Mouse (Mus musculus) embryonic facial prominence, embryonic 11.5 days (tissue): Measurements from ENCODE around the gene Pmis2. TPM values are rescaled to one million over a fixed set of nuclear protein-coding genes. Genes with fewer than 3 reads are reported as not detected.

Experiments
- ATAC-seq: fragments of 200-750 bp; cut with Nextera tagmentation; replicated peaks from 2 replicates; pipeline ENCODE4 v1.8.0; 2017; ENCODE audit warnings: low read depth; ENCODE audit not compliant: insufficient number of reproducible peaks, low FRiP score, low TSS enrichment
- DNase-seq: peaks from one replicate; pipeline ENCODE4 v3.0.0-alpha.2; 2015; ENCODE audit warnings: low spot score
- H3K27ac ChIP-seq: fragments of 300-500 bp; sonication (generic); replicated peaks from 2 replicates; pipeline ENCODE4 v1.5.1; 2014; ENCODE audit warnings: mild to moderate bottlenecking, low read depth, low read length, control low read depth
- H3K27me3 ChIP-seq: fragments of 300-500 bp; sonication (generic); 2 replicates; pipeline ENCODE4 v1.6.1; 2014; ENCODE audit warnings: mild to moderate bottlenecking, low read length, moderate library complexity, mixed read lengths; ENCODE audit not compliant: control insufficient read depth, insufficient read depth
- H3K36me3 ChIP-seq: fragments of 300-500 bp; sonication (generic); replicated peaks from 2 replicates; pipeline ENCODE4 v1.6.1; 2014; ENCODE audit warnings: low read depth, mild to moderate bottlenecking, low read length, moderate library complexity, mixed read lengths; ENCODE audit not compliant: control insufficient read depth, insufficient read depth
- H3K4me1 ChIP-seq: fragments of 300-500 bp; sonication (generic); 2 replicates; pipeline ENCODE4 v1.6.1; 2014; ENCODE audit warnings: low read length, mixed read lengths; ENCODE audit not compliant: control insufficient read depth, insufficient read depth
- H3K4me2 ChIP-seq: fragments of 300-500 bp; sonication (generic); 2 replicates; pipeline ENCODE4 v1.6.1; 2014; ENCODE audit warnings: low read depth, mild to moderate bottlenecking, control low read depth, low read length, moderate library complexity
- H3K4me3 ChIP-seq: fragments of 300-500 bp; sonication (generic); 2 replicates; pipeline ENCODE4 v1.5.1; 2014; ENCODE audit warnings: low read depth, low read length, control low read depth
- H3K9ac ChIP-seq: fragments of 300-500 bp; sonication (generic); replicated peaks from 2 replicates; pipeline ENCODE4 v1.6.1; 2014; ENCODE audit warnings: mild to moderate bottlenecking, control low read depth, low read length
- H3K9me3 ChIP-seq: fragments of 300-500 bp; sonication (generic); replicated peaks from 2 replicates; pipeline ENCODE4 v1.6.1; 2016; ENCODE audit warnings: mild to moderate bottlenecking, low read length, inconsistent platforms, mixed read lengths; ENCODE audit not compliant: control insufficient read depth
- WGBS: fragments of 180-500 bp; shearing (Covaris S2); extraction: QIAGEN DNeasy Blood & Tissue Kit; methylation state at CpG from one replicate; pipeline ENCODE4 v1.1.7; 2014; 5-methylcytosine and 5-hydroxymethylcytosine counted together
- polyA plus RNA-seq: library from polyadenylated mRNA; unstranded; fragments of >200 nt; fragmentation: Nextera tagmentation; extraction: Ambion mirVana; gene quantifications from 2 replicates; pipeline ENCODE4 v1.2.1, GENCODE M21; 2014

Pmis2 gene
- polyA plus RNA-seq, 1 experiment from 2014 or later, result not detected

GRCm38 (mm10) chr7:30698101-30698500 is 26.7 kb upstream of the Pmis2 start:
- ATAC-seq (no peak), DNase-seq (no peak)
- H3K36me3 ChIP-seq, result no peaks in the 10 kb centered on the region
- H3K4me3 ChIP-seq, result no peak overlapping the region
- H3K27ac ChIP-seq, result no peak overlapping the region
- no peak overlapping the region for H3K9ac ChIP-seq
- no peaks in the 10 kb centered on the region for H3K9me3 ChIP-seq
- H3K4me1 ChIP-seq, result no peaks in the 10 kb centered on the region
- WGBS, result 65% methylated on average over 5 of the region's 5 CpGs
- H3K4me2 ChIP-seq, result no peak overlapping the region
- no peaks in the 10 kb centered on the region for H3K27me3 ChIP-seq

GRCm38 (mm10) chr7:30688325-30688724 is 16.9 kb upstream of the Pmis2 start:
- Histone ChIP-seq H3K27me3 (peaks cover 8% of the 10 kb centered on the region), H3K4me2 (no peak overlapping the region), H3K27ac (no peak overlapping the region), H3K36me3 (no peaks in the 10 kb centered on the region), H3K4me3 (no peak overlapping the region), H3K9ac (no peak overlapping the region), H3K4me1 (no peaks in the 10 kb centered on the region), H3K9me3 (no peaks in the 10 kb centered on the region)
- WGBS, result 71% methylated on average over 6 of the region's 6 CpGs
- ATAC-seq (no peak), DNase-seq (no peak)

GRCm38 (mm10) chr7:30683425-30683824 is 12.0 kb upstream of the Pmis2 start:
- H3K9me3 ChIP-seq, result no peaks in the 10 kb centered on the region
- WGBS, result 80% methylated on average over 2 of the region's 2 CpGs
- ATAC-seq (no peak), DNase-seq (no peak)
- no peak overlapping the region for H3K27ac ChIP-seq
- no peaks in the 10 kb centered on the region for H3K4me1 ChIP-seq
- H3K36me3 ChIP-seq, result no peaks in the 10 kb centered on the region
- H3K9ac ChIP-seq, result no peak overlapping the region
- H3K4me3 ChIP-seq, result no peak overlapping the region
- peaks cover 7% of the 10 kb centered on the region for H3K27me3 ChIP-seq
- no peak overlapping the region for H3K4me2 ChIP-seq

- Histone ChIP-seq H3K27ac (no peak overlapping the region), H3K9me3 (no peaks in the 10 kb centered on the region), H3K36me3 (no peaks in the 10 kb centered on the region), H3K27me3 (no peaks in the 10 kb centered on the region), H3K4me2 (no peak overlapping the region), H3K4me1 (no peaks in the 10 kb centered on the region), H3K9ac (no peak overlapping the region), H3K4me3 (no peak overlapping the region)
- no peak for ATAC-seq
- 68% methylated on average over 5 of the region's 5 CpGs for WGBS
- no peak for DNase-seq
These were observed 10.5 kb upstream of the Pmis2 start for GRCm38 (mm10) chr7:30681897-30682296.

GRCm38 (mm10) chr7:30678263-30678975 is 7.0 kb upstream of the Pmis2 start:
- no peak for DNase-seq
- Histone ChIP-seq H3K4me1 (no peaks in the 10 kb centered on the region), H3K27ac (no peak overlapping the region), H3K4me2 (no peak overlapping the region), H3K9ac (no peak overlapping the region), H3K27me3 (no peaks in the 10 kb centered on the region), H3K9me3 (no peaks in the 10 kb centered on the region), H3K36me3 (no peaks in the 10 kb centered on the region), H3K4me3 (no peak overlapping the region)
- WGBS, result 66% methylated on average over 5 of the region's 5 CpGs
- no peak for ATAC-seq

GRCm38 (mm10) chr7:30669229-30669628 is 2.2 kb downstream of the Pmis2 start:
- H3K36me3 ChIP-seq, result no peaks in the 10 kb centered on the region
- ATAC-seq, result no peak
- H3K27ac ChIP-seq, result no peak overlapping the region
- 44% methylated on average over 3 of the region's 3 CpGs for WGBS
- no peaks in the 10 kb centered on the region for H3K27me3 ChIP-seq
- peak; percentile 28 for DNase-seq
- H3K9me3 ChIP-seq, result no peaks in the 10 kb centered on the region
- no peak overlapping the region for H3K4me3 ChIP-seq
- H3K4me1 ChIP-seq, result no peaks in the 10 kb centered on the region
- H3K9ac ChIP-seq, result no peak overlapping the region
- no peak overlapping the region for H3K4me2 ChIP-seq

- peak overlapping the region; percentile 76 for H3K4me2 ChIP-seq
- no peaks in the 10 kb centered on the region for H3K4me1 ChIP-seq
- H3K4me3 ChIP-seq, result peak overlapping the region; percentile 64
- no peaks in the 10 kb centered on the region for H3K27me3 ChIP-seq
- no peak for ATAC-seq
- H3K27ac ChIP-seq, result no peak overlapping the region
- peak; percentile 8 for DNase-seq
- no peaks in the 10 kb centered on the region for H3K9me3 ChIP-seq
- H3K36me3 ChIP-seq, result peaks cover 5% of the 10 kb centered on the region
- 6% methylated on average over 11 of the region's 11 CpGs for WGBS
- H3K9ac ChIP-seq, result peak overlapping the region; percentile 73
These were observed 6.1 kb downstream of the Pmis2 start for GRCm38 (mm10) chr7:30665321-30665720.

GRCm38 (mm10) chr7:30664529-30665200 is 6.7 kb downstream of the Pmis2 start, which contains the start of gene Haus5:
Gene Haus5, minus strand, starts transcription at chr7:30664994.
- DNase-seq, result peak; percentile 95
- H3K9me3 ChIP-seq, result no peaks in the 10 kb centered on the region
- no peaks in the 10 kb centered on the region for H3K4me1 ChIP-seq
- peak within 1 kb of the TSS; percentile 73 for H3K9ac ChIP-seq
- H3K4me2 ChIP-seq, result peak within 1 kb of the TSS; percentile 76
- no peak within 1 kb of the TSS for H3K27ac ChIP-seq
- under 1% methylated on average over 34 of the region's 34 CpGs for WGBS
- no peaks in the 10 kb centered on the region for H3K27me3 ChIP-seq
- H3K36me3 ChIP-seq, result peaks cover 5% of the 10 kb centered on the region
- peak within 1 kb of the TSS; percentile 64 for H3K4me3 ChIP-seq
- ATAC-seq, result peak; percentile 87
